Comparison of ENCODE assay signal across 8 mouse cellular contexts in genomic region chr1:182895698-182896097, GRCm38 (mm10). TPM values are rescaled to one million over a fixed set of nuclear protein-coding genes. Genes with fewer than 3 reads are reported as not detected.
DNase-seq lines count a peak whose midpoint lies in the region; ATAC-seq and TF ChIP-seq lines count a peak whose summit lies in the region.

No protein-coding gene starts in this region.

- TF ChIP-seq CTCF in hindbrain, postnatal 0 days (IDR thresholded peaks at IDR 0.05; ENCODE audit: low read depth), result peak; percentile 74
- peak; percentile 63 for TF ChIP-seq CTCF in E14TG2a.4 (conservative IDR thresholded peaks at IDR 0.05; ENCODE audit: low read length)

- no peak overlapping the region for H3K4me3 ChIP-seq in hindbrain, postnatal 0 days (ENCODE audit: low read length)
- no peak overlapping the region for H3K4me3 ChIP-seq in hindbrain, embryonic 13.5 days
- no peak overlapping the region for H3K4me3 ChIP-seq in E14TG2a.4 (replicated peaks; ENCODE audit: low read length)

- WGBS in hindbrain, postnatal 0 days, result 70% methylated on average over 9 of the region's 9 CpGs
- WGBS in hindbrain, embryonic 13.5 days, result 69% methylated on average over 9 of the region's 9 CpGs

- DNase-seq in hindbrain, postnatal 0 days (ENCODE audit: low spot score), result peak; percentile 59
- DNase-seq in c-Kit-positive CD71-negative TER-119-negative erythroid progenitor cells, embryonic 14.5 days (ENCODE audit: low read depth), result peak; percentile 18
- peak; percentile 20 to 28 for DNase-seq in gastrocnemius, adult 8-10 months (ENCODE audit: low spot score in 2 of 2)
- DNase-seq in layer of hippocampus, postnatal 36 days, result peak; percentile 23
- peak; percentile 23 for DNase-seq in urinary bladder, postnatal 25 days (ENCODE audit: low spot score)

- no peaks in the 10 kb centered on the region for H3K4me1 ChIP-seq in hindbrain, postnatal 0 days (ENCODE audit: insufficient read depth, low read length)
- H3K4me1 ChIP-seq in hindbrain, embryonic 13.5 days (replicated peaks), result peaks cover 15% of the 10 kb centered on the region
- H3K4me1 ChIP-seq in E14TG2a.4 (replicated peaks; ENCODE audit: low read depth, low read length), result no peaks in the 10 kb centered on the region

- H3K9me3 ChIP-seq in hindbrain, postnatal 0 days (ENCODE audit: low read length), result no peaks in the 10 kb centered on the region
- no peaks in the 10 kb centered on the region for H3K9me3 ChIP-seq in hindbrain, embryonic 13.5 days
- no peaks in the 10 kb centered on the region for H3K9me3 ChIP-seq in E14TG2a.4 (ENCODE audit: low read length)

- no peak for ATAC-seq in hindbrain, postnatal 0 days
- ATAC-seq in hindbrain, embryonic 13.5 days (ENCODE audit: low FRiP score), result no peak
- ATAC-seq in monocyte, adult 5-6 weeks (replicated peaks; ENCODE audit: insufficient number of reproducible peaks, low FRiP score, low TSS enrichment, poor library complexity, severe bottlenecking), result peak; percentile 63; the same call in 1 of the 2 replicates

- H3K27me3 ChIP-seq in hindbrain, postnatal 0 days (ENCODE audit: insufficient read depth, low read length), result no peaks in the 10 kb centered on the region
- H3K27me3 ChIP-seq in hindbrain, embryonic 13.5 days, result no peaks in the 10 kb centered on the region
- no peaks in the 10 kb centered on the region for H3K27me3 ChIP-seq in E14TG2a.4 (ENCODE audit: insufficient read depth, low read length)

- H3K4me2 ChIP-seq in hindbrain, postnatal 0 days (ENCODE audit: low read depth, low read length), result no peak overlapping the region
- H3K4me2 ChIP-seq in hindbrain, embryonic 13.5 days, result no peak overlapping the region

- H3K9ac ChIP-seq in hindbrain, postnatal 0 days (replicated peaks; ENCODE audit: low read length), result no peak overlapping the region
- no peak overlapping the region for H3K9ac ChIP-seq in hindbrain, embryonic 13.5 days

- H3K36me3 ChIP-seq in hindbrain, postnatal 0 days (ENCODE audit: insufficient read depth, low read length), result no peaks in the 10 kb centered on the region
- peaks cover 17% of the 10 kb centered on the region for H3K36me3 ChIP-seq in hindbrain, embryonic 13.5 days
- no peaks in the 10 kb centered on the region for H3K36me3 ChIP-seq in E14TG2a.4 (ENCODE audit: insufficient read depth, low read length)

- H3K27ac ChIP-seq in hindbrain, postnatal 0 days, result no peak overlapping the region
- H3K27ac ChIP-seq in hindbrain, embryonic 13.5 days, result no peak overlapping the region

RNA-seq across cellular contexts. Expression of gene Tlr5, which starts 58.9 kb away (rescaled TPM):
- total RNA-seq in hindbrain, postnatal 0 days (2014; rRNA removed), result 0.47 and 1.4 TPM in 2 replicates
- 0.30 and 0.55 TPM in 2 replicates for polyA plus RNA-seq in hindbrain, postnatal 0 days (2015; fragmentation: Nextera tagmentation; extraction: Ambion mirVana)
- 0.06 and 0.23 TPM in 2 replicates for polyA plus RNA-seq in hindbrain, embryonic 13.5 days (2015; fragmentation: Nextera tagmentation; extraction: Ambion mirVana)
- 1 to 10 TPM in 1 of 4 experiments, under 1 TPM in 3; 0.51 to 1.2 (median 0.82) TPM for total RNA-seq in gastrocnemius, adult 8-10 months (2022)
- total RNA-seq in layer of hippocampus, postnatal 36 days (2021), result under 1 TPM; 0.17 to 0.33 TPM
- 0.48 to 0.53 TPM in 2 of 3 replicates, not detected in the other for total RNA-seq in monocyte, adult 5-6 weeks (2017)
